Mouse (Mus musculus): ENCODE data around the gene Spred2.

DNA sequence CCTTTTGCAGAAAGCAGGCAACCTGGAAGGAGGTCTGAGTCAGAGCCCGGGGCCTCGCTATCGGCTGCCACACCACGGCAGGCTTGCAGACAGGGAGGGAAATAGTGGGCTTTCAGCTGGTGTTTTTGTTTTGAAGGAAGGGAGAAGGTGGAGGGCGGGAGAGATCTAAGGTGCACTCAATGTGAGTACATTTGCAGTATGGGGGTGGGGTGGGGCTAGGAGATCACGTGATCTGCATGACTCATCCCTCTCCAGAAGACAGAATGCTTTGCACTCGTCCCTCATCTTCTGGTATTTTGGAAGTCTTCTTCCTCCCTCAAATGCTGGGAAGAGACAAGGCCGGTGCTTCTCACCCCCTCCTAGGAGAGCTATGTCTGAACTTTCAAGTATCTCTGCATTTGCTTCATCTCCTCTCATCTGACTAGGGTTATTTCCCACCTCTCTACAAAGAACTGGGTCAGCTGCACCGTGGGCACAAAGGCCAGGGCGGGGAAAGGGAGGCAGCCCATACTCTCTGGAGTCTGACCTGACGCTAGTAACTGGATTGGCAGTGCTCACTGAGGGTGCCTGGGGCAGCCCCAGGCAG is 111.3 kb downstream of the Spred2 start:
- TF ChIP-seq POLR2A (IDR thresholded peaks at IDR 0.05; ENCODE audit: borderline replicate concordance, low read depth, low read length) (no peak), CTCF (IDR thresholded peaks at IDR 0.05; ENCODE audit: low read depth, low read length) (no peak)
